Mouse (Mus musculus) adrenal gland, adult (tissue): ENCODE results near the gene Cadps.

Source experiments
- DNase-seq, 2 experiments: peaks; one replicate each; pipeline ENCODE4 v3.0.0; 2022 to 2023; ENCODE audit warnings: low spot score in 1 of 2; ENCODE audit not compliant: inconsistent age in 2 of 2

Cadps gene

DNA sequence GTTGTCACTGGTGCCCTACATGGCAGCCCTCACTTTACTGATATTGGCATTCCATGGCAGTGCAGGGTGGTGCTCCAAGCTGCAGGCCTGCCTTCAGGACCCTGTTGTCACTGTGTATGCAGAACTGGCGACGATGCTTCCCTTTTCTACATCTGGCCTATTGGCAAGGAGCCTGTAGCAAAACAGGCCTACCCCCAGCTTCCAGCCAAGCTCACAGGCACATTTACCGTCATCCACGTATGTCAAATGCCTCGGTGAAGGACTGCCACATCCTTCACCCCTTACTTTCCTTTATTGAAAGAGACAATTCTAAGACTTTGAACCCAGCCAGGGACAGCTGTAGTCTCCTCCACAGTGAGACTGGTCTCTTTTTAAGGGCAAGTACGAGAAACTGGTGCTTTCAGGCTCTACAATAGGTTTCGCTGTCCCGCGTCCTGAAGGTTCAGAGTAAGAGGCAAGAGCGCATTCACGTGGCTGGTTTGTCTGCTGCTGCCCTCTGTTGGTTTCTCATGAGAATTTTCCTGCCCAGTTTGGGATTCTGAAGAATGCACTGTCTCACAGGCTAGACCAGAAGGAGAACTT is 292.8 kb downstream of the Cadps start:
- peak; percentile 37 to 81 for DNase-seq

DNA sequence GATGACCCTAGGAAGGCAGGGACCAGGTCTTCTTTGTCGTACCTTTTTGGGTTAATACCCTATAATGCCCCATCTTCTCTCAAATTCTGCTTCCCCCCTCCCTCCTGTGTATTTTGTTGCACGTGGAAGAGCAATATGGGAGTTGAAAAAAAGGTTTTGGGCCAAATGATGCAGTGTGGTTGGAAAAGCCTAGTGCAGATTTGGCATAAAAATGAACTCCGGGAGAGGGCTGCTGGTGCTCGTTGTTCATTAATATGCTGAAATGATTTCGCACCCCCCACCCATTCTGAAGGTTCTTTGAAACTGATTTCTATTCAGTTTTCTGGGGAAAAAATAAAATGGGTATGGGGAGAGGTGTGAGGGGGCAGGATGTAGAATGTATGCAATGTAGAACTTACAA is 295.6 kb downstream of the Cadps start:
- DNase-seq, result no peak

DNA sequence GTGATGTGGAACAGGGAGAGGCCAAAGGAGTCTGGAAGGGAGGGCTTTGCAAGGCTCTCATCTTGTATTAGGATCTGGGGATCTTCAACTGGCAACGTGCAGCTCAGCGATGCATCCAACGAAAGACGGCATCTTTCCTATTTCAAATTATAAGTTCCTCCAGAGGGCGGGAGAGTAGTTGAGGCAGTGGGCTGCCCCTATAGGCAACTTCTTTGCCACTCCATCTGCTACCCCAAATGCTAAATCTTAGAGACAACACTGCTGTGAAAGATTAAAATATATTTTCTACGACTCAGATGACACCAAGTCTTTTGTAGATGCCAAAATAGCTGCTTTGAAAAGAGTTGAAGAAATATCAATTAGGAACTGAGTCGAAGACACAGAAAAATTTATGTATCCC is 315.9 kb downstream of the Cadps start:
- DNase-seq, result no peak

DNA sequence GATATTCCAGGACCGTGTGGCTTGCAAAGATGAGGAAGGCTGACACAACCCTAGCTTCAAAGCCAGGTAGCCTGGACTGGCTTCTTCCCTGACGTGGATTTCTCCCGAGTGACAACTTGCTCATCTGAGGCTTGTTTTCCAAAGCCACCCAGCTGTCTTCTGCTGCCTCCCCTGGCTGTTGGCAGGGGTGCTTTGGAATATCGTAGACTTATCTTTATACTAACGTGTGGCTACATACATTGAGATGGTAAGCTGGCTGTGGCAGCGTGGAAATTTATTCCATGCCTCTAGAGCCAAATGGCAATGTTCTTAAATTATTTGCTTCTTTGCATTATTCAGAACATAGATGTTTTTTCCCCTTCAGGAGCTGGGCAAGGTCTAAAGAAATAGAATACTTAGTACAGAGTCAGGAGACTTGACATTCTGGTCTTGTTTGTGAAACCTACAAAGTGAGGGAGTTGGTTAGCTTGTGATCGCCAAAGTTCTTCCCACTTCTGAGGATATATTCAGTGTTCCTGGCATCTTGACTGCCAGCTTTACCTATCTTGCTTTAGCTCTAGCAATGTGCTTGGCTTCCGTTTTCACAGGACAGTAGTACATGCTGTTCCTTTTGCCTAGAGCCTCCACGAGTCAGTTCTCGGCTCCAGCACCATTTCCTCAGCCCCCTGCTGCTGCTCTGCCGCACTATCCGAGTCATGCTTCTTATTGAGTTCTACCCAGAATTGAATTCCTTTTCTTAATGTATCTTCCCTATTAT is 318.5 kb downstream of the Cadps start:
- no peak for DNase-seq

DNA sequence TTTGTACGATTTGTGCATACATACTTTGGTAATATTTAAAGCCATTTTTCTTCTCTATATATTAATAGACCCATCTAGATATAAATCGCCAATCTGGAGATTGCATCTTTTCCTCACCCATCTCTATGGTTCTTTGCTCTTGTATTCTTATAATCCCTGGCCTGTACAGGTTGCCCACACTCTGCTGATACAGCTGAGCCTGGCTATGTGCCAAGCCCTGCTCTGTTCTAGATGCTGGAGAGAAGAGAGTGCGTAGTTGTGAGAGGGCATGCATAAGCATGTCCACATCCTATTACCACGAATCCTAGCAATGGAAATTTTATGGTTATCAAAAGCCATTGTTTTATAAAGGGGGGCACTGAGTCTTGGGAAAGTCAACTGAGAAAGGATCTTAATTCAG is 360.7 kb downstream of the Cadps start:
- DNase-seq, result peak in 1 of 2 experiments; percentile 21

DNA sequence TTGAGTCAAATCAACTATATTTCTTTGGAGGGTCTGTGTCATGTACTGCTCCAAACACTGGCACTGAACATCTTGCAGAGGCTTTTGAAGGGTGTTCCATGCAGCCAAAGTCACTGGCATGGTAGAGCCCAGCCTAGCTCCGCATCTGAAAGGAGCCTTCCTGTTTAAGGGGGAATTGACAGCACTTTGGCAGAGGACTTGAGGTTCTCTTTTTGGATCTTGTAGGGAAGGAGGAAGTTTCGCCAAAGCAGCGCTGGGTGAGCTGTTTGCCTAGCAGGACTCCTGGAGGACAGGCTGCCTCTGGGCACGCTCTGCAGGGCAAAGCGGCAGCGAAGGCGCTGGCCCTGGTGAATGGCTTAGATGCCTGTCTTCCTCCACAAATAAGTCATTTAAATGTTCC is 363.2 kb downstream of the Cadps start:
- DNase-seq, result no peak

DNA sequence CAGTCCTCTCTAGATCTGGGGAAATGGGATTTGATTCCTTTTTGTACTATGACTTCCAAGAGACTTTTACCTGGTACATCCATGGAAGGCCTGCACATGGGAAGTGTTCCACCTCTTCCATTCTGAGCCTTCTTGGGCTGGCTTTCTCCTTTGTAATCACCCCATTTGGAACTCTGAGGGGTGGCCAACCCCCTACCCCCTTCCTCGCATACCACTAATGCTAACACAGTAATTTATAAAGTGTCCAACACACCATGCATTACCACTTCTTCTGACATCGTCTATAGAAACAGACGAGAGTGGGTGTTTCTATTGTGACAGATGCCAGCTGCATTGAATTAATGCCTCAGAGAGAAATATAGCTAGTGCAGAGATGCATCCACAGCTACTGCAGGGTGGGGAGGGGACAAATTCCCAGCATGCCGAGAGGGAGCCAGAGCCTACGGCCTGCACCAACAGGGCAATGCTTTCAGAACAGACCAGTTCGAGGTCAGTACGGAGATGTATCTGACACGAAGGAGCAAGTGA is 367.8 kb downstream of the Cadps start:
- no peak for DNase-seq

DNA sequence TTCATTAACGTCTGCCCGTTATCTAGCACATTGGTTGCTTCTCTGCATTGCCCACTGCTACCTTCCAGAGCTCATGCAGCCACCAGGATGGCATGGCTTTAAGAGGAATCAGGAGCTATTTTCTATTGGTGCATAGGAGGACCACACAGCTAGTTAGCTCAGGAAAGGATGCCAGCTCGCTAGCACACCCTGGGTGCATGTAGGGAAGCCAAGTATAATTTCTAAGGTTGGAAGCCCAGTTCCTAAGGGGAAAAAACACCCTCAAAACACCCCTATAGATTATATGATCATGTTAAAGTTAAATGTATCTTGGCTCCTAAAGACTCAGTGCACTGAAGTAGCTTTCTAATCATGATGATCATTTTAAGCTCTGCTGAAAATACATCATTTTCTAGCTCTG is 372.1 kb downstream of the Cadps start:
- no peak for DNase-seq

DNA sequence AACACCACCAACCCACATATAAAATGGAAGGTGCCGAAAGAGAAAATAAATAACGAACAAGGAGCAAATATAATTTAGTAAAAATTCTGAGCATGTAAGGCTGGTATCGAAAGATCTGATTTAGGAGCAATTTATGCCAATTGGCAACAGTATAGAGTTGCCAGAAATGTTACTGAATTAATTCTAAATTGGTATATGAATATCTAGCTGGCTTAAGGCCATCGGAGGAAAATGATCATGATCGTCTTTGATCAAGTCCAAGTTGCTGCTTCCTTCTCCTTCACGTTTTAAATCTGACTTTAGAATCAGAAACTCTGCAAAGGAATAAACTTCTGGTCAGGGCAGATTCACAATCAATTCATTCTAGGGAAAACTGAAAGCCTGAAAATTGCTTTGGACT is 374.0 kb downstream of the Cadps start:
- no peak for DNase-seq

DNA sequence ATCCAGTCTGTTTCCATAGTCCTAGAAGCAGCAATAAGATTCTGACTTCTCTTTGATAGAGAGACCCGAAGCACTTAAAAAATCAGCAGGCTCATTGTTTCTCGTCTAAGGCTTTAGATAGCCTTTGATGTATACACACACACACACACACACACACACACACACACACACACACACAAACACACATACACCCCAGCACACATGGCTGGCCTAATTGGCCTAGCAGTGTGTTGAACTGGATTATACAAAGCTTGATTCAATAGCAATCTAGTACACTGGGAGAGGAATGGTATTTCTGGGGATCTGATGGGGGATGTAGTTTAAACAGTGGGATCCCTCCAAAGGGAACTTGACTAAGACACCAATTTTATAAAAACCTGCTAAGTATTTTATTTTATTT is 381.9 kb downstream of the Cadps start:
- DNase-seq, result no peak

DNA sequence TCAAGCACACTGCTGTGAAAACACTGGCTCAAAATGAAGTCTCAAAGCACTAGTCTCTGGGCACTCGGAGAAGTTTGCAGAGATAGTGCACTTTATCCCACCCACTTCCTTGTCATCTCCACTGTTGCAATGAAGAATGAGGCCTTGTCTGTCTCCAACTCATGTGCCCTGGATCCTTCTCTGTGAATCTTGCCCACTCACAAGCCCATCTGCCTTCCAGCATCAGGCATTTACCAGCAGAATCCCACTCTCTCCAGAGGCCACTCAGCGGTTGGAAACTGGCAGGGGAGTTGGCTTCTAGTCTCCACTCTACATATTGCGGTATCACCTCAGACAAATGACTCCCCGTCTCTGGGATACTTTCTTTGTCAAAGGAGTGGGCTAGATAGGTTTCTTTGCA is 384.9 kb downstream of the Cadps start:
- DNase-seq, result no peak

DNA sequence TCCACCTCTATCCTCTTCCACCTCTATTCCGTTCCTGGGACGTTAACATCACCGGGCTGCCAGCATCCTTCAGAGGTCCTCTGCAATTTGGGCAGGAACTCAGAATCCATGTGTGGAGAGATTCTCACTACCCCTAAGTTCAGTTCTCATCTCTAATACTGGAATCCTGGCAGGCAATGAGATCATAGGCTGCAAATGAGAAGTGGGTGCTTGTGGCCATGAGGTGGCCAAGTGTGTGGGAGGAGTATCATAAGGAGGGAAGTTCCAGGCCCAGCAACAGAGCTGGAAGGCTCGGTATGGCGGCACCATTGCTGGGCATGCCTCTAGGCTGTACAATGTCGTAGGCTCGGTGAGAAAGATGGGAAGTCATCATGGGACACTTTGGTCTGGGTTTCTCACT is 385.5 kb downstream of the Cadps start:
- no peak for DNase-seq

DNA sequence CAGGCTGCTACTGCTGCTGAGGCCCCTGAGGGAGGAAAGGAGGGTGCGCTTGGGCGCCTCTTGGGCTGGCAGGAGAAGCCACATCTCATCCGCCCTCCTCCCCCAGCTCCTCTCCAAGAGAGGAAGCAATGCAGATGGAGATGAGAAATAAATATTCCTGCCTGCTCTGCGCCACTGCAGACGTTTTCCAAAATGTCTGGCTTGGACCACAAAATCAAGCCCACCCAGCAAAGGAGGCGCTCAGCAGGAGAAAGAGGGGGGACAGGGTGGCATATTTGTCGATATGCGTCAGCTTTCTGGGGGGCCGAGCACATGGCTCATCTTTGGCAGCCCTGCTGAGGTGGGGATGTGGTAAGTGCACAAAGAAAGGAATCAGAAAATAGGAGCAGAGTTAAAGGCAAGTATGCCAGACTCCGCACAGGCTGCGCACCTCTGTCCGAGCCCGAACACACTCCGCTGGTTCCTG is 385.9 kb downstream of the Cadps start:
- DNase-seq, result no peak

DNA sequence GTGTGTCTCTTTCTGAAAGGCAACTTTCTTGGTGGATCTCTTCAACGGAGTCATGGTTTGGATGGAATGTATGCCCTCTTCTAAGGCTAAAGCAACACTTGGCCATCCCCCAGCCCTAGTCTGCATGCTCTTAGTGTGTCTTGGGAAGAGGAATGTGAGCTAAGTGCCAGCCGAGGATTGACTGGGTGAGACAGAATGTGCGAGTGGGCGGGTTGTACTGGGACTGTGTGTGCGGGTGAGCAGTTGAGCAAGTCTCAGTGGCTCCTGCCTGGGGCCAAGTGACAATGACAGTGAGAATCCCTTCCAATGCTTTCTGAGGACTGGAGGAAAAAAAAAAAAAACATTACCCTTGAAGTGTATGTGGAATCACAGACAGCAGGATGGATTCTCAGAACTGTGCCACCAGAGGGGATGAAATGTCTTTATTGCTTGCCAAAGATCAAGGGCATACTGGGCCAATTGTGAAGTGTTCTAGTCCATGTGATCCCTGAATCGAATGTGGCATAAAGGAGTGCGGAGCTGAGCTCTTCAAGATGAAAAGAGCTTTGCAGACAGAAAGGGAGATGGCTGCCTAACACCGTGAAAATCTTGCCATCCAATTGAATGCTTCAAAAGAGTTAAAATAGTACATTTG is 394.7 kb downstream of the Cadps start:
- no peak for DNase-seq

DNA sequence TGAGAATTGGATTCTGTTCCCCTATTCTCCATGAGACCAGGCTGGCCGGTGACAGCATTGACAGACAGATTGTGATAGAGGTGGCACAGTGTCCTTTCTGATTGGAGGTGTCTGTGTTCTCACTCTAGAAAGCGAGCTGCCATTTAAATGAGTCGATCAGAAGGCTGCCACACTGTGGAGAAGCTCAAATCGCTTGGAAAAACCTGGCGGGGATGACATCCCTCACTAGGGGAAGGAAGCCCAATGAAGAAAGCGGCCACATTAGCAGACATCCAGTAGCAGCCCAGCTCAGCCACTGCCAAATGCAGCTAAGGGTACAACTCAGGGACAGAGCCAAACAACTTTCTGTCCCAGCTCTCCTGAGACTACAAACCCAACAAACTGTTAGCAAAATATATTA is 397.6 kb downstream of the Cadps start:
- DNase-seq, result no peak

DNA sequence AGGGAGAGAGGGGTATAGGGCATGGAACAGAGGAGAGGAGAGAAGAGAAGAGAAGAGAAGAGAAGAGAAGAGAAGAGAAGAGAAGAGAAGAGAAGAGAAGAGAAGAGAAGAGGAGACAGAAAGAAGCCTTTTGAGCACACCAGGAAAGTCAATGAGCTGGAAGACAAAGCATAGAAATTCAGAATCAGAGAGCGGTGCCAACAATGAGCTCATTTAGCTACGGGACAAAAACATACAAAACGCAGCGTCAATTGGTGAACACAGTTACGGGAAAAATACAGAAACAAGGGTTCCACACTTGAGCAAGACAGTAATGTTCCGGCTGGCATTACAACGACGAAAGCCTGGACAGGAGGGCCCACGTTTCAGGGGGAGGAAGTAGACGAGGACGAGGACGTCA is 412.6 kb downstream of the Cadps start:
- no peak for DNase-seq

DNA sequence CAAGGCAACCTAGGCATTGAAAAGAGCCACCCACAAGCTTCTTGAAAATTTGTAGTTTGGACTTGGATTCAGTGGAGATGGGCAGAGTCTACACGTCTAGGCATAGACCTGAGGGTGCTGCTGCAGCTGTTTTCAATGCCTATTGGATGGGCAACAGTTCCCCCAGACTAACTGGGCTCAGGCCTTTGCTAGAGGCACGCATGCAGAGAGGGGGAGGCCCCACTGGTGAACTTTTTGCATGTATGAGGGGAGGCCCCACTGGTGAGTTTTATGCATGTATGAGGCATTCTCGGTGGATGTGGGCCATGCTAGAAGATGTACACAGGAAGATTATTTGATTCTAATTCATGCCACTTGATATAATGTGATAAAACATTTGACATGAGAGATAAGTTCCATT is 413.1 kb downstream of the Cadps start:
- no peak for DNase-seq

DNA sequence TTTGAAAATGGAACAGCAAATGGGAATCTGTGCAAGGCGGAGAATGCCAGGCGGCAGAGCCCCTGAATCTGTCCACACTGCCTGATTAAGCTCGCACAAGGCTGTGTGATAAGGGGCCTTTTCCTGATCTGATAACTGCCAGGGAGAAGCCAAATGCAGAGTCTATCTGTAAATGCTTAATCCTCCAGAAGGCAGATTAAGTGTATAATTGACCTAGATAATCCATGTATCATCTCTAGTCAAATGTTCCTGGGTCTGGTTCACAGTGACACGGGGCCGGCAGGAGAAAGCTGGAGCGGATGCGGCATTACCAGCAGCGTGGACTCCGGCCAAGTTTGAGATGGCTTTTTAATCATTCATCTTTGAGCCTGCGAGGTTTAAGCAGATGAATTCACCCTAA is 416.3 kb downstream of the Cadps start:
- DNase-seq, result peak in 1 of 2 experiments; percentile 42

DNA sequence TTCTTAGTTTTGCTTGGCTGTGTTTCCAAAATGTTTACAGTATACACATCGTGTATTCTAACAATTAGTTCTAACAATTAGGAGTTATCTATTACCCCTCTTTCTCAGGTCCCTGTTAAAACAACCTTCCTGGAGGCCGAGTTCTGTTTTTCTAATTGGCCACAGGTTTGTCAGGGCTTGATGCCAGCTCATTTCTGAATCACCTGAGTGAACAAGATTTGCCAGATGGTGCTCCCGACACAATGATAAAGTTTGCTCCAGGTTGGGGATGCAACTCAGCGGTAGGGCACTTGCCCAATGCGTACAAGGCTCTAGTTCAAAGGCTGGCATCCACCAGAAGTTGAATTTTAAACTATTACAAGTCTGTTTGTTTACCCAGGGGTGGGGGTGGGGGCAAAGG is 417.7 kb downstream of the Cadps start:
- no peak for DNase-seq

DNA sequence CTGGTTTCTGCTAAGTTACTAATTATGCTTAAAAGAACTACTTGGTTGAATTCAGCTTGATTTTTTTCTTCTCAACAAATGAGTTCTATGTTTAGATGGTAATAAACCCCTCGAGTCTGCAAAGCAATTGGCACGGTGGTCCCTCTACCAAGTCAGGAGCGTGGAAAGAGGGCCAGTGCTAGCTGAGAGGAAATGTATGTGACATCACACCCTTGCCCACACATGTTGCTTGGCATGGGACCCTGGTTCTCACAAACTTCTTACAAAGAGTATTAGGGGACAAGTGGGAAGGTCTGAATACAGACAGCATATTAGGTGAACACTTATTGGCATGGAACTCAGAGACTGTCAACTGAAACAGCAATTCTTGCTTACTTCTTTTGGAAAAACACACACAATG is 418.2 kb downstream of the Cadps start:
- no peak for DNase-seq

DNA sequence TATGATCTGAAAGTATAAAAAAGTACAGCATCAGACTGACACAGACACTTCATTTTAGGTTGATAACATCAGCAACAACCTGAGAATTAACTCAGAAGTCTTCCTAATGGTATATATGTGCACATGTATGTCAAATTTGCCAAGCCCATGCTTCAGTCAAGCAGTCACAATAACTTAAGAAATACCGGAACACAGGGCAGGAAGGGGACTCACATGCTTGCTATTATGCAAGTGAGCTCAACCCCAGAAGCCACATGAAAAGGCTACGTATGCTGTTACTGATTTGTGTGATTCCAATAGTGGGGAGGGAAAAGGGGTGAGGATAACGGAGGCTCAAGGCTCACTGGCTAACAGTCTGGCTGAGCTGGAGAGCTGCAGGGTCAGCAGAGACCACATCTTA is 418.8 kb downstream of the Cadps start:
- DNase-seq, result no peak

DNA sequence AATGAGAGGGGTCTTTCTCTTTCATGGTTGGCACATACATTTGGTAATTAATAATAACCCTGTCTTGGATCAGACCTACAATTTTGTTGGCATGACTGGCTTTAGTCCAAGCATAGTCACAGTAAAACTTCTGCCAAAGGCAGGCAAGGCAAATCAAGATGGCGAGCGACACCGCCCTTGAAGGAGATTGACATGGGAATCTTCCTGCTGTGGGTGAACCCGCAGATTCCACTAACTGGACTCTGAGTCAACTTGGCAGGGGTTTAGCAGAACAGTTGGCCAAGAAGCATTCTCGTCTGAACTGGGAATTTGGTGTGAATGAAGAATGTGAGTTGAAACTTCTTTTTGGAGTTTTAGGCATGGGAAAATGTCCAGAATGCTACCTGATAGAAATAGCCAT is 422.8 kb downstream of the Cadps start:
- no peak for DNase-seq
